Mouse (Mus musculus) E14TG2a.4 (cell line): ENCODE measurements around the gene Arhgap10.

Experiments
- H3K27me3 ChIP-seq: 2 replicates; pipeline ENCODE4 v1.6.1; 2014; ENCODE audit warnings: low read length, control low read depth; ENCODE audit not compliant: insufficient read depth
- H3K36me3 ChIP-seq: 2 replicates; pipeline ENCODE4 v1.6.1; 2014; ENCODE audit warnings: low read length, control low read depth; ENCODE audit not compliant: insufficient read depth
- H3K4me1 ChIP-seq: replicated peaks from 2 replicates; pipeline ENCODE4 v1.6.1; 2014; ENCODE audit warnings: low read depth, low read length, control low read depth
- H3K4me3 ChIP-seq: replicated peaks from 2 replicates; pipeline ENCODE4 v1.5.1; 2014; ENCODE audit warnings: mild to moderate bottlenecking, low read length
- H3K9me3 ChIP-seq: 2 replicates; pipeline ENCODE4 v1.6.1; 2014; ENCODE audit warnings: low read length, control low read depth
- CTCF ChIP-seq: conservative IDR thresholded peaks from 2 replicates; pipeline ENCODE4 v1.5.1; 2014; ENCODE audit warnings: low read length
- NANOG ChIP-seq: IDR thresholded peaks from 2 replicates; pipeline ENCODE4 v1.6.1; 2014; ENCODE audit warnings: borderline replicate concordance, low read length, mixed read lengths
- POU5F1 ChIP-seq: IDR thresholded peaks from 2 replicates; pipeline ENCODE4 v1.6.1; 2014; ENCODE audit warnings: low read length, borderline replicate concordance

Arhgap10 gene

DNA sequence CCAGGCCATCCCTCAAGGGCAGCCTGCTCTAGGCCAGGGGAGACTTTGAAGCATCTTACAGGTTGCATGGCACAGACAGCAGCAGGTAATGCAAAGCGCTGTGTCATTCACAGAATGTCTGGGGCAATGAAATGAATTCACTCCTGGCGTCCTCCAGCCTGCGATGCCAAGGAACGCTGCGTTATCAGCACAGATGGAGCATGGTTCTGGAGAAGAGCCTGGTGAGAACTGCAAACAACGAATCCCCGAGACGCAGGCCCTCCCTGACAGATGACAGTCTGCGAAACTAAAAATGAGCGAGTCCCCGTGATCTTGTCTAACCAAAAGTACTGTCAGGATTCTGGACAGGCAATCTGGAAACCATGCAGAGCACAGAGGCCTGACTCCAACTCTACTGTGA lies 153.3 kb downstream of the Arhgap10 start:
- Histone ChIP-seq H3K27me3 (no peaks in the 10 kb centered on the region), H3K9me3 (no peaks in the 10 kb centered on the region), H3K4me1 (no peaks in the 10 kb centered on the region), H3K4me3 (no peak overlapping the region), H3K36me3 (no peaks in the 10 kb centered on the region)
- no peak for TF ChIP-seq POU5F1
- TF ChIP-seq CTCF = no peak
- no peak for TF ChIP-seq NANOG

DNA sequence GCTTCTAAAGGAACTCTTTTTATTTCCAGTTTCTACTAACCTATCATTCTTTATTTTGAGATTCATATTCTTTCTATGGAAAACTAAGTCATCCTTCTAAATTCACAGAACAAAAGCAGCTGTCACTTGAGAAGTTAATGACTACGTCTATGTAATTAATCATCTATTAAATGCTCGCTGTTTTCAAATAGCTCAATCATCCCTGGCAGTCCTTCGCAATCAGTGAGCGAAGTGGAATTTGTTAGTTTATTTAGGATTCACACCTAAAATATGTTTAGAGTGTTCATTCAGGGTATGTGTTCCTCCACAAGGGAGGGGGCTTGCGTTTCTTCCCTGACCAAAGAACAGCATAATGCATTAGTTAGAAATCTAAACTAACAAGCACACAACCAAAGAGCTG lies 156.9 kb downstream of the Arhgap10 start:
- Histone ChIP-seq H3K4me1 (no peaks in the 10 kb centered on the region), H3K4me3 (no peak overlapping the region), H3K27me3 (no peaks in the 10 kb centered on the region), H3K9me3 (no peaks in the 10 kb centered on the region), H3K36me3 (no peaks in the 10 kb centered on the region)
- TF ChIP-seq POU5F1 = no peak
- TF ChIP-seq NANOG = no peak
- no peak for TF ChIP-seq CTCF

DNA sequence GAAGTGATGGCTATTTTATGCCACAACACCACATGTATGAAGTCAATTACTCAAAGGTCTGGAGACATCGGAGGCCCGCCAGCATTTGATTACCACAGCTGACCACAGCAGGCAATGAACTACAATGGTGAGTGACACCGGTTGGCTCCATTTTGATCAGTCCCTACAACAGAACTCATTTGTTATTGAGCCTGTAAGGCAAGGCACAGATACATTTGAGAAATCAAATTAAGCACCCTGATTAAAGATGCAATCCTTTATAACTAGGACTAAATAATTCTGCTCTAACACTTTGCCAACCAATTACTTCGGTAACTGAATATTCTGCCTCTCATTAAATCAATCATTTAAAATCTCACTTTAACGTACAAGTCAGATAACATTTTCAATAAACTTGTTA lies 157.3 kb downstream of the Arhgap10 start:
- TF ChIP-seq NANOG = no peak
- no peak for TF ChIP-seq CTCF
- TF ChIP-seq POU5F1 = no peak
- no peaks in the 10 kb centered on the region for H3K36me3 ChIP-seq
- no peaks in the 10 kb centered on the region for H3K4me1 ChIP-seq
- no peak overlapping the region for H3K4me3 ChIP-seq
- no peaks in the 10 kb centered on the region for H3K9me3 ChIP-seq
- H3K27me3 ChIP-seq = no peaks in the 10 kb centered on the region

DNA sequence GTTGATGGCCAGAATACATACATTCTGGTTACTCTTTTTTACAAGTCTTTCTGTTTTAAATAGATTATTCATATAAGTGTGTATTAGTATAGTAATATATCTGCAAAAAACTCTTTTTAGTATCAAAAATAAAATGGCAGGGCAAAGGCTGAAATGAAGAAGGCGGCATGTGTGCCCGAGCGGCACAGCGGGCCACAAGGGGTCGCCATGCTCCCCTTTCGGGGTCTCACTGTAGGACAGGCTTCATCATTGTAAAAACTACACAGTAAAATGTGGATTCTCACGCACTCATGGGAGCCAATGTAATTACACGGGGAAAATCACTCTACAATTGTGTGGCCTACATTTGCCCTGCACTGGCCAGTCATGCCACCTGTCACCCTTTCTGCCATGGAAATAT lies 160.6 kb downstream of the Arhgap10 start:
- TF ChIP-seq NANOG (no peak), CTCF (peak; percentile 33)
- Histone ChIP-seq H3K36me3 (no peaks in the 10 kb centered on the region), H3K4me3 (no peak overlapping the region), H3K4me1 (no peaks in the 10 kb centered on the region), H3K27me3 (no peaks in the 10 kb centered on the region), H3K9me3 (no peaks in the 10 kb centered on the region)

DNA sequence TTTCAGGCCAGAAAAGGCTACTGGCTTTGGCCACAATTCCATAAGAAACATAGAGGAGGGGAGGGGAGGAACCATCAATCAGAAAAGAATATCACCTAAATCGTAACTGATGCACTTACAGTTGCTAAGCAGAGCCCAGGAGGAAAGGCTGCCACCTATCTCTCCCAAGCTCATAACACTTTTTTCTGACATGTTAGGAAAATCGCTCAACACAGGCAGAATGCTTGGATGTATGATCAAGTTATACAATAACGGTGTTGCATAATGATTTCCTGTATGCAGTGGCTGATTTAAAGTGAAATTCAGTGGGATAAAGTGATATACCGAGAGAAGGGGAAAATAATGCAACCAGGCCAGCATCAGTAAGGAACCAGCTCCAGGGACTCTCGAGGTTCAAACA lies 162.4 kb downstream of the Arhgap10 start:
- Histone ChIP-seq H3K4me3 (no peak overlapping the region), H3K9me3 (no peaks in the 10 kb centered on the region), H3K36me3 (no peaks in the 10 kb centered on the region), H3K27me3 (no peaks in the 10 kb centered on the region), H3K4me1 (no peaks in the 10 kb centered on the region)
- no peak for TF ChIP-seq CTCF
- no peak for TF ChIP-seq POU5F1
- TF ChIP-seq NANOG = no peak

DNA sequence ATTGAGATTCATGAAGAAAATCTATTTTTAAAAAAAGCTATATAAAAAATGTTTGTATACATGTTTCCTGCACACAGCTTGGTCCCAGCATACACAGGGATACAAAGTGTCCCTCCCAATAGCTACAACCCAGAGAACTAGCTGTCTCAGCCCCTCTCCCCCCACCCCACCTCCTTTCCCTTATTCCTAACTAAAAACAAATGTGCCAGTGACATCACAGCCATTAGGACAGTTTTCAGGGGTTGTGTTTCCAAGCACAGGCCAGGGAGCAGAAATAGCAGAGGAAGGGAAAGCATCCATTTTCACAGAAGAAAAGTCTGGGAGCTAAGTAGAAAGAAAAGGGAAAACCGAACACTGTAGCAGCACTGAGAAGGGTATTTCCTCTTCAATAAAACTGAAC lies 163.6 kb downstream of the Arhgap10 start:
- Histone ChIP-seq H3K4me3 (no peak overlapping the region), H3K4me1 (no peaks in the 10 kb centered on the region), H3K27me3 (no peaks in the 10 kb centered on the region), H3K36me3 (no peaks in the 10 kb centered on the region), H3K9me3 (no peaks in the 10 kb centered on the region)
- TF ChIP-seq POU5F1 = no peak
- TF ChIP-seq CTCF = no peak
- no peak for TF ChIP-seq NANOG

DNA sequence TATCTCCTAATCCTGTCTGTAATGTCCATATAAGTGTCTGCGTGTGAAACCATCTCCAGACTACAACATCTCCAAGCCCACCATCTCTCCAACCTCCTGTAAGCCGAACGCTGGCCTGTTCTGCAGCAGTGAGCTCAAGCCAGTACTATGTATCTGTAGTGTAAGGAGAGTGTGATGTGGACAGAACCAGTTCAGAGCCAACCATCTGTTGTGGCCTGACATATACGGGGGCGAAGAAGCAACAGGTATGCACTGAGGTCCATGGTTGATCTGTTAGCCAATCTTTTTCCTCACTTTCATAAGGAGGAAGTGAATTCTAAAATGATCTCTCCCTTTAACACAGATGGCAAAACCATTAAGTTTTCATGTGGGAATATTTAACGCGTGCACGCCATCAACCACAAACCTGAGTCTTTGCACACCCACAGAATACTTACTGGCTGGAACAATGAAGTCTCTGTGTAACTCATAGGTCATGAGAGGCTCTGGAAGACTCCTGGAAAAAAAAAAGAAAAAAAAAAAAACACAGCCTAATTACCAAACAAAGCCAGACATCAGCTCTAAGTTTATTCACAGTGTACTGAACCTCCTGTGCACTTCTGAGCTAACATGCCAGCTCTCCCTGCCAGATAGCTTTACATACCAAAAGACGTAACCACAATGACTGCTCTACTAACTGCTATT lies 166.4 kb downstream of the Arhgap10 start:
- Histone ChIP-seq H3K4me3 (no peak overlapping the region), H3K27me3 (no peaks in the 10 kb centered on the region), H3K9me3 (no peaks in the 10 kb centered on the region), H3K4me1 (no peaks in the 10 kb centered on the region), H3K36me3 (no peaks in the 10 kb centered on the region)
- TF ChIP-seq CTCF (no peak), NANOG (no peak), POU5F1 (no peak)

DNA sequence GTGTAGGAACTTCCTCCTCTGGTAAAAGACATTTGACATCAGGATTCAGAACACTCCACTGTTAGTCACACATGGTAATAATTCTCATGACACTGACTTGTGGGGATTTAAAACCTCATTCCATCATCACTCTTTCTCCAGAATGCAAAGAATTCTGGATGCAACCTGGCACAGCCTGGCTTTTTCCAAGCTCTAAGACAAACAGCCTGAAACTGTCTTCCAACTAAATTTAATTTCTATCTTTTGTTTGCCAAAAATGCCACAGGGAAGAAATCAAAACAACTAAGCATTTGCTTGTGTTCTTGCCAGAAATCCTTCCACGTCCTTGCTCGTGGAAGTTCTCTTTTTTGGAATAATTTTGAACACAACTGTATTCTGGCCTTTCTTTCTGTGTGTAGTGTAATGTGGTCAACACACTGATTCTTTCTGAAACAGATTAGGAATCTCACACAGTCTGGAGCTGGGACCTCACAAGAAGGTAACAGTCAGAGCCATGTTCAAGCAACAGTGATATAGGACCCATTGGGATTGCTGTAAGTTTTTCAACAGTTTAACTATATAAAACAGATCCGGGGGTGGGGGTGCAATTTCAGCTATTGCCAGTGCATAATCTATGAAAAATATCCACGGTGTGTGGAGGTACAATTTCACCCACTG lies 167.5 kb downstream of the Arhgap10 start:
- Histone ChIP-seq H3K4me3 (no peak overlapping the region), H3K36me3 (no peaks in the 10 kb centered on the region), H3K4me1 (no peaks in the 10 kb centered on the region), H3K27me3 (no peaks in the 10 kb centered on the region), H3K9me3 (no peaks in the 10 kb centered on the region)
- no peak for TF ChIP-seq NANOG
- TF ChIP-seq CTCF = no peak
- TF ChIP-seq POU5F1 = no peak

DNA sequence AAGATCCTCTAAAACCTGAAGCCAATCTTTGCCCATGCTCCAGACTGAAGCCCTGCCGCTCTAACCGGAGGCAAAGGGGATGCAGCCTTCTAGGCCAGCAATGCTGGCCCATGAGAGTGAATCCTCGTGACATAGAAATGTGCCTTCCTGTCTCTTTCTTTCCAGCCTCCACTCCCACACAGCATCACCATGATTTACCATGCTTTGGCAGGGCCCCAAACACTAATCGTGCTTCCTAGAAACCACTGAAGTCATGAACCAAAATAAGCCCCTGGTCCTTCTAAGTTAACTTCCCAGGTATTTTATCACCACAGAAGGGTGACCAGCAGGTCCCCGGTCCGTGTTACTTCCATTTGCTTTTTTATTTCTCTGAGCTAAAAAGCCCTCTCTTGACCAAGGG lies 173.8 kb downstream of the Arhgap10 start:
- no peaks in the 10 kb centered on the region for H3K27me3 ChIP-seq
- no peaks in the 10 kb centered on the region for H3K4me1 ChIP-seq
- no peak for TF ChIP-seq POU5F1
- no peak for TF ChIP-seq NANOG
- no peak for TF ChIP-seq CTCF
- no peaks in the 10 kb centered on the region for H3K9me3 ChIP-seq
- no peak overlapping the region for H3K4me3 ChIP-seq
- H3K36me3 ChIP-seq = no peaks in the 10 kb centered on the region
